Mouse (Mus musculus) liver, adult 2 months (tissue): Measurements from ENCODE around the gene Cenpe.

Experiments
- CTCF ChIP-seq: fragments of 200-500 bp; IDR thresholded peaks from 2 replicates; pipeline ENCODE4 v1.5.1; 2011; ENCODE audit warnings: low read depth, low read length, control low read depth
- POLR2A ChIP-seq: fragments of 200-500 bp; IDR thresholded peaks from 2 replicates; pipeline ENCODE4 v1.6.1; 2011; ENCODE audit warnings: low read length, control low read depth; ENCODE audit not compliant: insufficient read depth; ENCODE audit errors: extremely low read depth

- no peak for TF ChIP-seq CTCF
- TF ChIP-seq POLR2A, result no peak
Observed at GRCm38 (mm10) chr3:135212658-135213350, 467 bp downstream of the Cenpe start.
